Mouse (Mus musculus): ENCODE results near the gene Gm609. TPM values are rescaled to one million over a fixed set of nuclear protein-coding genes. Genes with fewer than 3 reads are reported as not detected.
"Not testable (repeated sequence)": the region's sequence is repeated elsewhere in the genome, so short reads cannot be mapped to it uniquely, and the experiment has no call there.

The Gm609 gene
- under 1 TPM; 0.13 to 0.33 TPM for total RNA-seq (2021)
- long read RNA-seq, experiment 1 = 0 reads
- long read RNA-seq, experiment 2 = 0 reads

DNA sequence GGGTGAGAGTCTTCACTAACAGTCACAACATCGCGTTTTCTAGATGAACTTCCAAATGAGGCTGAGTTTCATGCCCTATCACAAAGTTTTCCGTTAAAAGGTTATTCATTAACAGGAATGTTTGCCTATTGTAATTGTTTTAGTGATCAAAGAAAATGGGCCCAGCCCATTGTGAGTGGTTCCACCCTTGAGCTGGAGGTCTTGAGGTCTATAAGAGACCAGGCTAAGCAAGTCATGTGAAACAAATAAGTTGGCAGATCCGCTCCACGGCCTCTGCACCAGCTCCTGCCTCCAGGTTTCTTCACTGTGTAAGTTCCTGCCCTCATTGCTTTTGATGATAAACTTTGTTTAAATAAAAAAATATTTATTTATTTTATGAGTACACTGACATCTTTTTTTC, at the start of gene Gm609:
Gene Gm609, minus strand, starts transcription at position 43 of the 400 bp plus-strand sequence.
- intact Hi-C loops (cut with DNase I) = no loop called here
- DNase-seq (ENCODE audit: low spot score in 2 of 2) = no peak

DNA sequence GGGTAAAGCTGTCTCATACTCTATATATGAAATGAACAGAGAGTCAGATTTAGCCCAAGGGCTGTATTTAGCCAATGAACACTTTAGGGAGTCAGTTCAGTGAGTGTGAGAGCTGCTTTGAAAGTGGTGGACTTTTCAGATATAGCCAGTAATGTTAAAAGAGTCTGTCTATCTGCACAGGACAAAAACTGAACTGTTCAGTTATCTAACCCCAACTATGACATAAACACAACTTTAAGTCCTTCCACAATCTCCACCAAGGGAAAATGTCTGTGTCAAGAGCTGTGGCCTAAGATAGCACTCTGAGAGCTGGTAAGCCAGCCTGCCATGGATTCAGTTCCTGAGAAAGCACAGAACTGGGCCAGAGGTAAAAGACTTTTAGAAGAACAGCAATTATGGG, 49.3 kb upstream of the Gm609 start:
- DNase-seq (ENCODE audit: low spot score in 2 of 2) = no peak
- intact Hi-C loops (cut with DNase I) = no loop called here

- intact Hi-C loops (cut with DNase I); DNase-seq (ENCODE audit: low spot score in 2 of 2): not testable (repeated sequence)
Observed at GRCm38 (mm10) chr16:45538342-45538741, 45.6 kb upstream of the Gm609 start.

- DNase-seq (ENCODE audit: low spot score in 2 of 2) = no peak
- intact Hi-C loops (cut with DNase I) = no loop called here
Observed at GRCm38 (mm10) chr16:45535009-45535408, 42.2 kb upstream of the Gm609 start, which contains the start of gene Slc9c1. Gene Slc9c1, plus strand, starts transcription at chr16:45535309.

DNA sequence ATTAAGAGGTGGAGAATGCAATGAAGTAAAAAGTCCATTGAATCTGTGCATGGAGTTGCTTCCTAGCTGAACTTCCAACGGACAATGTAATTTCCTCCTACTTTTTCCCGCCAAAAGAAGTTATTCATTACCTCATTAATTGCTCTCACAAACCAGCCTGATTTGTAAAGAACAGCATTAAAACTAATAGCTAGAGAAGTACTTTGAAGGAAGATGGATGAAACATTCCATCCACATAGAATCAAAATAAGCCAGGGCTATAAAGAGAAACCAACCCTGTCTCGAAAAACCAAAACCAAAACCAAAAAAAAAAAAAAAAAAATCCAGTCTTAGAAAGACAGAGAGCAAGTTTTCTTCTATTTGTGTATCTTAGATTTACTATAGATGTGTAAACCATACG, 39.2 kb upstream of the Gm609 start, which contains the start of gene Gm17783:
Gene Gm17783, minus strand, starts transcription at position 101 of the 400 bp plus-strand sequence.
- intact Hi-C loops (cut with DNase I) = no loop called here
- no peak for DNase-seq (ENCODE audit: low spot score in 2 of 2)

- intact Hi-C loops (cut with DNase I) = no loop called here
- no peak for DNase-seq (ENCODE audit: low spot score in 2 of 2)
Observed at GRCm38 (mm10) chr16:45525551-45525950, 32.8 kb upstream of the Gm609 start.

DNA sequence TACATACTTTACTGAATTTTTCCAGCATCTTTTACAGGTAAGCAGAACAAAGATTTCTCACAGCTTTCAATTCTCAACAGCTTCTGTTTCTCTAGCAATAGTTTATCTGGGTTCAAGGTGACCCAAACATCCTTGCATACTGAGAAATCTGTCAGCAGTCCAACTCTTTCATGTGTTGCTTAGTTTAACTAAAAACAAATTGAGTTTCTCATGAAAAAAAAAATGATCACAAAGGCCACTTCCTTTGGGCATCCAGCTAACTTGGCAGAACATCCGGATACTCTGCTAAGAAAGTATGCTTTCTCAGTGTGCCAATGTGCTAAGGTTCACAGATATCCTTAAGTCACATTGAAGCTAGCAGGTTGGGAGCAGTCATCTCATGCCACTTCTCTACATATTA, 2.6 kb upstream of the Gm609 start:
- no peak for DNase-seq (ENCODE audit: low spot score in 2 of 2)
- intact Hi-C loops (cut with DNase I) = no loop called here

DNA sequence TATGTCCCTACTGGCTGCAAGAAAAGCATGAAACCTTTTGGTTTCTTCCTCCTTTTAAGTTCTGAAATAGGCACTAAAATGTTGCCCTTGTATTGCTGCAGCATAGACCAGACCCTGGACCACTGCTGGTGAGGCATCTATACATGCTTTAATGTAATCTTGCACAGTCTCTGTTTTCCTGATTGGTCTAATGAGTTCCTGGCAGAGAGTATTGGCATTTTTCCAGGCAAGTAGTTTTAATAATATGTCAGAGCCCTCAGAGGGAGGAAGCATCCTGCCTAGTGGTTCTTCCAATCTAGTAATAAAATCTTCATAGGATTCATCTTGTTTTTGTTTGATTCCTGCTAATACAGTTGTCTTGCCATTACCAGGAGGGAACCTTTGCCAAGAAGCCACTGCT, 15.8 kb downstream of the Gm609 start:
- no peak for DNase-seq (ENCODE audit: low spot score in 2 of 2)
- intact Hi-C loops (cut with DNase I) = no loop called here

DNA sequence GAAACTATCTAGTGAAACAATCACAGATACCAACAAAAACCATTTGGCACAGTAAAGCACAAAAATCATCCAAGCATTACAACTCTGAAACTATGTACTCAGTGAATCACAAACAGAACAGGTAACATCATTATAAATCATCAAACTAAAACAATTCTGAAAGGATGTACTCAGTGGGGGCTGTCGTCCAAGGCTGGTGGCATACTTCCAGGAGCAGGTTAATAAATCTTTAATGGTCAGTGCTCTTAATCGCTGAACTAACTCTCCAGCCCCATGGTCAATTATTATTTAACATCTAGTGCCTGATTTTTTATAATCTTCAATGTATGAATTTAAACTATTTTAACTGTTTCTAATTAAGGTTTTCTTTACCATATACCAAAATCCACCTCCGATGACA, 20.9 kb downstream of the Gm609 start:
- DNase-seq (ENCODE audit: low spot score in 2 of 2); intact Hi-C loops (cut with DNase I): not testable (repeated sequence)

DNA sequence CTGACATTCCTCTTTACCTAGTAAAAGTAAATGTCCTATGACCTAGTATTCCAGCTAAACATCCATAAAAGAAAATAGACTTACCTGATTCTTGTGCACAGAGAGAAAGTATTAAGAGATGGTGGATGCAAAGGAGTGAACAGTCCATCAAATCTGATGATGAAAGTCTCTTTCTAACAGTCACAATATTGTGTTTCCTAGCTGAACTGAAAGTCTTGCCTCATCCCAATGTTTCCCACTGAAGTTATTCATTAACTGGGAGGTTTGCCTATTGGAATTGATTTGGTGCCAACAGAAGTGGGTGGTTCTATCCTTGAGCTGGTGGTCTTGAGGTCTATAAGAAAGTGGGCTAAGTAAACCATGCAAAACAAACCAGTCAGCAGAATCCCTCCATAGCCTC, 38.0 kb downstream of the Gm609 start:
- intact Hi-C loops (cut with DNase I) = no loop called here

DNA sequence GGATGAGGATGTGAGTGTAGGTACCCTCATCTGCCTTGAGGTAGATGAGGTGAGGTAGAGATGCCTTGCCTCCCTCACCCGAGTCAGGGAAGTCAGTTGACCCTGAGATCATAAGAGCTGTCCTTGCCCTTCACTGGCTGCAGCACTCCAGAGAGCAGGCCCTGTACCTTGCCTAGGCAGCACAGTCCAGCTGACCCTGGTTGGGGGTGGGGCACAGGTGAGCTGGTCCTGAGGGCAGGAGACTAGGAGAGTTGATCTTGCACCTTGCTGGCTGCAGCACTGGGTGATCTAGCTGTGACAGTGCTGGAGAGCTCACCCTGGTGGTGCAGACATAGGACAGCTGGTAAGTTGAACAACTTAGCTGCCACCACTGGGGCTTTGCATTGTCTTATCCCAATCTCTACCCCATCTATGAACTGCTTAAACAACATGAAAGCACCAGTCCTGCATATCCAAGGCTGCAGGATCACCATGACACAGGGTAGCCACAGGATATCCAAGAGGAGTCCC, 55.5 kb downstream of the Gm609 start:
- no peak for DNase-seq (ENCODE audit: low spot score in 2 of 2)
- intact Hi-C loops (cut with DNase I) = no loop called here

More for the DNA sequence above, 38.0 kb downstream of the Gm609 start:
- DNase-seq (ENCODE audit: low spot score in 2 of 2) = no peak

DNA sequence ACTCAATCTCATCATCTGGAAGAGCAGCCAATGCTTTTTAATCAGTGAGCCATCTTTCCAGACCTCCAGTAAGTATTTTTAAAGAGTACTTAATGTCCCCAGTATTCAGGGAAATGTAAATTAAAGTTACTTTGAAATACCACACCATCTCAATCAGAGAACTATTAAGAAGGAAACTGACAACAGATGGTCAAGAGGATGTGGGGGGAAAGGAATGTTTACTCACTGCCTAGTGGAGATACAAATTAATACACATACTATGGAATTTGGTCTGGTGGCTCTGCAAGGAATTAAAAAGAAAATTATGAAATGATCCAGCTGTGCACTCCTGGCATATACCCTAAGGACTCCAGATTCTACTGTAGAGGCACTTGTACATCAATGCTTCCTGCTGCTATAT, 57.2 kb downstream of the Gm609 start:
- intact Hi-C loops (cut with DNase I) = no loop called here
- no peak for DNase-seq (ENCODE audit: low spot score in 2 of 2)

DNA sequence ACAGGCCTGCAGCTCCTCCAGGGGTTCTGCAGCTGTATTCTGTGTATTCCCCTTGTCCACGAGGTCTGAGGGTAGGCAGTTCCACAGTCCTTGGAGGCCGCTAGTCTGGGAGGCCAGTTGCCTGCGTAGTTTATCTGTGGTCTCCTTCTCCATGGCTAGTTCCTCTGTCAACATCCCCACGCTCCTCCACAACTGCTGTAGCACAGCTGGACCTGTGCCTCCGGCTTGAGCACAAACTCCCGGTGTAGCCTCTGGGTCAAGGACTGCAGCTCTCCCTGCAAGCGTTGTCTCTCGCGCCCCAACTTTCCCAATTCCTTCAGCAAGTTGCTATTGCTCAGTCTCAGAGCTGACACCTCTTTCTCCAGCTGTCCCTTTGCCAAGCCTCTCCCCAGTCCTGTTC, 65.1 kb downstream of the Gm609 start:
- intact Hi-C loops (cut with DNase I) = no loop called here
- DNase-seq (ENCODE audit: low spot score in 2 of 2) = no peak

DNA sequence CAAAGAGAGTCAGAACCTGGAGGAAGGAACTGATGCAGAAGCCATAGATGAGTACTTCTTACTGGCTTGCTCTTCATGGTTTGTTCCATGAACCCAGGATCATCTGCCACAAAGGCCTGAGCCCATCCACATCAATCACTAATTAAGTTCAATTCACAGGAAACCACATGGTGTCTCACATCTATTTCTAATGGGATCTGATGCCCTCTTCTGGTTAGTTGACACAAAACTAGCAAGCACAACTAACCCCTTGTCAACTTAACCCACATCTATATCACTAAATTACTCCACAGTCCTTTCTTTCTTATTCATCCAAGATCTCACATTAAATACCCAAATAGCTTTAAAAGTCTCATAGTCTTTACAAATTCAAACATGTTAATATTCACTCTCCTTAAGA, 79.3 kb downstream of the Gm609 start:
- no peak for DNase-seq (ENCODE audit: low spot score in 2 of 2)
- intact Hi-C loops (cut with DNase I) = no loop called here

DNA sequence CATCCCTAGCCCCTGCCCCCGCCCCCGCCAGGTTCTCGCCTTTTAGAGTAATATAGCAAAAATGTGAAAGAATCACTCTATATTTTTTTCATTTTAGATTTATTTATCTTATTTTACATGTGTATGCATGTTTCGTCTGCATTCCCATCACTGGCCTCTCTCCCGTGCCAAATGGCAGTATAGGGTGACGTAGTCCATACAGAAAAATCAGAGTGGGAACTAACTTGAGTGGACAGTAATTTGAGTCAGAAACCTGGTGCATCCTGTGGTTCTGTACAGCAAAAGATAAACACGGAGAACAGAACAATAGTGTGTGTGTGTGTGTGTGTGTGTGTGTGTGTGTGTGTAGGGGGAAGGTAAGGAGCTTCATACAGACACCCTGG, 83.7 kb downstream of the Gm609 start:
- intact Hi-C loops (cut with DNase I) = loop anchor here (5.0 to 10.0 kb wide), 3 partner anchors 198 to 664 kb away; partner anchors contain the start of gene Gtpbp8

GRCm38 (mm10) chr16:45408425-45409063, 84.2 kb downstream of the Gm609 start, which contains the start of gene Cd200:
Gene Cd200, minus strand, starts transcription at chr16:45409053.
- intact Hi-C loops (cut with DNase I) = loop anchor here (5.0 to 10.0 kb wide), 3 partner anchors 199 to 664 kb away; partner anchors contain the start of gene Gtpbp8
- DNase-seq (ENCODE audit: low spot score in 2 of 2) = peak; percentile 63 to 75

More for the DNA sequence above, 83.7 kb downstream of the Gm609 start:
- DNase-seq (ENCODE audit: low spot score in 2 of 2) = not testable (repeated sequence)

GRCm38 (mm10) chr16:45407645-45408400, 84.9 kb downstream of the Gm609 start:
- peak in 1 of 2 experiments; percentile 28 for DNase-seq (ENCODE audit: low spot score in 2 of 2)
- intact Hi-C loops (cut with DNase I) = loop anchor here (5.0 to 10.0 kb wide), 3 partner anchors 199 to 663 kb away; partner anchors contain the start of gene Gtpbp8

- intact Hi-C loops (cut with DNase I) = loop anchor here (5.0 to 10.0 kb wide), 3 partner anchors 200 to 662 kb away; partner anchors contain the start of gene Gtpbp8
- DNase-seq (ENCODE audit: low spot score in 2 of 2) = peak in 1 of 2 experiments; percentile 38
Observed at GRCm38 (mm10) chr16:45407091-45407490, 85.7 kb downstream of the Gm609 start.

DNA sequence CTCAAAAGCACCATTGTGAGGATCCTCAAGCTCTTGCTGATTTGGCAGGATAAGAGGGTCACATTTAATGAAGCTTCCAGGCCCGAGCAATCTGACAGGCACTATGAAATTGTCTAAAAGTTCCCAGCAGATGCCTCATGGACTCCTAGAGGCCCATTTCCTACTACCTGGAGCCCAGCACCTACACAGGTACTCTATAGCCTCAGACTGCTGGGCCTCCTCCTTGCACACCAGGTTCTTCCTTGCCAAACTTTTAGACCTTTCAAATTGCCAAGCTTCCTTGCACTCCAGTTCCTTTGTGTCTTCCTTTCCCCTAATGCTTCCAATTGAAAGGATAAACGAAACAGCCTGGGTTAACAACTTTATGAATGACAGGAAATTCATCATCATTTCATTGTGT, 89.8 kb downstream of the Gm609 start:
- no peak for DNase-seq (ENCODE audit: low spot score in 2 of 2)
- intact Hi-C loops (cut with DNase I) = loop anchor here (10.0 kb wide), 1 partner anchor 658 kb away; the partner anchor contains the start of gene Gtpbp8

DNA sequence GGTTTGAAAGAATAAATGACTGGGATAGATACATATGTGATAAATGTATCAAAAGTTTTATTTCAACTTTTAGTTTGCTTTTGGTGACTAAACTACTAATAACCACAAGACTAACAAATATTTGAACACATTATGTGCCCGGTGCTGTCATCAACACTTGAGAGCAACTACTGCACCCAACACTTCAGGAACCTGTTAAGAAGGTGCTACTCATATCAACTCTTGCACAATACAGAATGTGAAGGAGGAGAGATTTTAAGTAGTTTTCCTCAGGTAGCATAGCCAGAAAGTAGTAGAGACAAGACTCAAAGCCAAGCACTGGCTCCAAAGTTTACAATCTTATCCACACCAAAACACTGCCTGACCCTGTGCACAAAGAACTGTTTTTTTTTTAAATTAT, 90.7 kb downstream of the Gm609 start:
- no peak for DNase-seq (ENCODE audit: low spot score in 2 of 2)
- intact Hi-C loops (cut with DNase I) = loop anchor here (10.0 kb wide), 1 partner anchor 657 kb away; the partner anchor contains the start of gene Gtpbp8

All from left cerebral cortex, postnatal 14 days (tissue).